Mouse (Mus musculus) brain, embryonic 14.5 days (tissue): ENCODE results near the gene Tnfsf12.
A peak's percentile ranks its signal among the peaks of the same experiment; 100 is the strongest.

Experiments used
- CTCF ChIP-seq: fragments of 200-500 bp; IDR thresholded peaks from 2 replicates; pipeline ENCODE4 v1.5.1; 2012; ENCODE audit warnings: inconsistent platforms, mild to moderate bottlenecking, moderate library complexity, borderline replicate concordance; ENCODE audit not compliant: insufficient read depth, insufficient read length; ENCODE audit errors: extremely low read depth
- POLR2A ChIP-seq: fragments of 200-500 bp; IDR thresholded peaks from 2 replicates; pipeline ENCODE4 v1.6.1; 2012; ENCODE audit warnings: mild to moderate bottlenecking, inconsistent platforms, borderline replicate concordance; ENCODE audit not compliant: poor library complexity, insufficient read depth, insufficient read length, severe bottlenecking; ENCODE audit errors: extremely low read depth

GRCm38 (mm10) chr11:69729063-69729462, 33.4 kb upstream of the Tnfsf12 start:
- TF ChIP-seq POLR2A (no peak), CTCF (peak; percentile 43; the same call in 1 of the 2 replicates)
